Mouse (Mus musculus) heart, postnatal 10 days (tissue): ENCODE measurements around the gene Pdgfra. TPM values are rescaled to one million over a fixed set of nuclear protein-coding genes. Genes with fewer than 3 reads are reported as not detected.

ENCODE experiments used
- DNase-seq, 2 experiments: peaks; one replicate each; pipeline ENCODE4 v3.0.0; 2021
- intact Hi-C: fragments of 180-260 bp; cut with DNase I; formaldehyde crosslinking; loops from one replicate; pipeline ENCODE4 v1.15.1; 2025
- microRNA-seq, 2 experiments: library from miRNA; unstranded; fragments of <30 nt; microRNA quantifications; one replicate each; pipeline ENCODE4 v1.2.0; 2022
- total RNA-seq, 2 experiments: library from RNA; stranded (reverse); gene quantifications; 2 replicates each; pipeline ENCODE4 v1.2.3; 2021

The Pdgfra gene
- total RNA-seq, 2 experiments from 2014 or later: 43.3 to 51.1 TPM

GRCm38 (mm10) chr5:75198413-75198812 lies 46.3 kb downstream of the Pdgfra start:
- intact Hi-C loops: no loop called here
- DNase-seq: no peak

DNA sequence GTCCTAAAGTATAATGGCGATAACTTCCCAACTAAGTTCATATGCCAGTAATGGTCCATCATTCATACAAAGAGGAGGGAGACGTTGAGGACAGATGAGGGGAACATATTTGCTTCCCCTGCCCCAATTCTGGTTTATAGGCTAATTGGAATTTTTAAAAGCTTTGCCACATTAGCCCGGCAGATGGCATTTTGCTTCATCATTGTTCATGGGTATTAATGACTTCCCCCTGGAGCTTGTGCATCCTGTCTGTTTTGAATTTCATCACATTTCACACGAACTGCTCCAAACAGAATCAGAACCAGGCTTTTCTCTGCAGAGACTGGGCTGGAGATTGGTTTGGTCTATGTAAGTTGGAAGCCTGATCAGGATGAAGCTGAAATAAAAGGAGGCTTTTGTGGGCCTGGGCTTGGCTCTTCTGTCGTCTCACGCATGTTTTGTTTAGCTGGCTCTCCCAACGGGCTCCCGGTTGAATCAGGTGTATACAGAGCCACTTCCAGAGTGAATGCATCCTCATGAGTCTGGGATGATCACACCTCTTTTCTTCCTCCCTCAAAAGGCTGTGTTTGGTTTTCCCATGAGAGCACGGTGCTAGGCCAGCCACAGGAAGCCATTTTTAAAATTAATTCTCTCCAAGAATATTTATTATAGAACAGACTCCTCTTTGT lies 47.7 kb downstream of the Pdgfra start:
- intact Hi-C loops: no loop called here
- DNase-seq: no peak

DNA sequence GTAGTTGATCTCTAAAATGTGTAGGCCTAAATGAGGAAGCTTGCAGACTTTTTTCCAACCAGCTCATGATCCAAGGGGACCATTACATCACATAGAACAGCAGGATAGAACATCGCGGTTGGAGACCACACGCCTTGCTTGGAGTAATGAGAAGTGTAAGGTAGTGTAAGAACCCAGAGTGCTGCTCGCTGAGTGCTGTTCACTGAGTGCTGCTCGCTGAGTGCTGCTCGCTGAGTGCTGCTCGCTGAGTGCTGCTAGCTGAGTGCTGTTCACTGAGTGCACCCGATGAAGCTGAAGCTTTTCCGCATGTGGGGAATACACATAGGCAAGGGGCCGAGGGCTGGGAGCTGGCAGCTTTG lies 48.3 kb downstream of the Pdgfra start:
- no peak for DNase-seq
- intact Hi-C loops: no loop called here

GRCm38 (mm10) chr5:75207905-75208304 lies 55.8 kb downstream of the Pdgfra start:
- intact Hi-C loops: no loop called here
- no peak for DNase-seq

DNA sequence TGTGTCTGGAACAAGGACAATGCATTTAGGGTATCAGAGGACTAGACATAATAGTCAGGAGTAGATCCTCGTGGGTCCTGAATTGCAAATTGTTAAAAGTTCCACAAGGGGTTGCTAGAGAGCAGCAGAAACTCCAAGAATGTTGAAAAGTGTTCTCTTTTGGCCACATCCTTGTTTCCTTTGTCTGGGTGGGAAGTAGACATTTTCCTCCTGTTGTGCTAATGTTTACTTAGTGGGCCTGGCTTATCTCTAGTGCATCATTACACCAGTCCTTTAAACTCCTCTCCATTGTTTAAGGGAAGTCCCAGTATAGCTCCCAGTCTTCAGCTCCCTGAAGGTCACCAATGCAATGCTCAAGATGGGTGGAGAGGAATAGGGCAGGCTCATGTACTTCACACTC lies 57.9 kb downstream of the Pdgfra start:
- intact Hi-C loops: loop anchor here (2.0 to 10.0 kb wide), 4 partner anchors 137 to 905 kb away; no protein-coding TSS in a partner anchor
- DNase-seq: peak; percentile 31 to 57

DNA sequence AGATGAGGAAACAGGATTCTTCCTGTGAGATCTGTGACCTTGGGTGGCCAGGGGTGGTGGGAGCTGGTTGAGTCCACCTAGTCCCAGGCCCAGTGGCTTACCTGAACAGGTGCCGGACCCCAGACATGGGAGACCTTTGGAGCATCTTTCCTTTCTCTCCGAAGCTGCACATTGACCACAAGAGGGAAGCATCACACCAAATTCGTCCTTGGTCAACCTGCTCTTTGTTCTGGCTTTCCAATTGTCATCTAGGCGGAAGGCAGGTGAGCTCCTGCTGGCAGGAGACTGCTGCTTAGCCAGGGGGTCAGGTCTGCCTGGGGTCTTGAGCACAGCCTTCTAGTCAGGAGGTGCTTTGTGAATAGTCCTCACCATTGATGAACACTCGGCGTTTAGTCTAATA lies 62.4 kb downstream of the Pdgfra start:
- intact Hi-C loops: loop anchor here (5.0 to 10.0 kb wide), 3 partner anchors 133 to 900 kb away; no protein-coding TSS in a partner anchor
- DNase-seq: peak; percentile 13 to 27

- intact Hi-C loops: loop anchor here (5.0 to 10.0 kb wide), 3 partner anchors 132 to 900 kb away; no protein-coding TSS in a partner anchor
- no peak for DNase-seq
Measured at GRCm38 (mm10) chr5:75214929-75215328, 62.8 kb downstream of the Pdgfra start.

- no peak for DNase-seq
- intact Hi-C loops: loop anchor here (10.0 kb wide), 1 partner anchor 899 kb away; no protein-coding TSS in a partner anchor
Measured at GRCm38 (mm10) chr5:75215678-75216256, 63.7 kb downstream of the Pdgfra start.

DNA sequence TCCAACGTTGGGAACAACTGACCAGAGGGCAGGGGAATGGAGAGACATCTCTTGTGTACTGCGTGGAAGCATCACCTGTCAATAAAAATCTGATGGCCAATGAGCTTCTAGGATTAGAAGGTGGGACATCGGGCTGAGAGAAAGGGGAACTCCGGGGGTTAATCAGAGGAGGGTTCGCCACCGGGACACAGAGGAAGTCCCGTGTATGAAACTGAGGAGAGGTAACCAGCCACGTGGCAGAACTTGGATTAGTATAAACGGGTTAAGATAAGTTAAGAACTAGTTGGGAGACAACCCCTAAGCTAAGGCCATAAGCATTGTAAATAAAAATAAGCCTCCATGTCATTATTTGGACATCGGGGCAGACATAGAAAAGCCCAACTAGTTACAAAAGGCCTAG lies 69.5 kb downstream of the Pdgfra start:
- intact Hi-C loops: no loop called here
- no peak for DNase-seq

- intact Hi-C loops: no loop called here
- no peak for DNase-seq
Measured at GRCm38 (mm10) chr5:75222491-75223265, 70.6 kb downstream of the Pdgfra start.

GRCm38 (mm10) chr5:75238363-75238762 lies 86.3 kb downstream of the Pdgfra start:
- intact Hi-C loops: no loop called here

DNA sequence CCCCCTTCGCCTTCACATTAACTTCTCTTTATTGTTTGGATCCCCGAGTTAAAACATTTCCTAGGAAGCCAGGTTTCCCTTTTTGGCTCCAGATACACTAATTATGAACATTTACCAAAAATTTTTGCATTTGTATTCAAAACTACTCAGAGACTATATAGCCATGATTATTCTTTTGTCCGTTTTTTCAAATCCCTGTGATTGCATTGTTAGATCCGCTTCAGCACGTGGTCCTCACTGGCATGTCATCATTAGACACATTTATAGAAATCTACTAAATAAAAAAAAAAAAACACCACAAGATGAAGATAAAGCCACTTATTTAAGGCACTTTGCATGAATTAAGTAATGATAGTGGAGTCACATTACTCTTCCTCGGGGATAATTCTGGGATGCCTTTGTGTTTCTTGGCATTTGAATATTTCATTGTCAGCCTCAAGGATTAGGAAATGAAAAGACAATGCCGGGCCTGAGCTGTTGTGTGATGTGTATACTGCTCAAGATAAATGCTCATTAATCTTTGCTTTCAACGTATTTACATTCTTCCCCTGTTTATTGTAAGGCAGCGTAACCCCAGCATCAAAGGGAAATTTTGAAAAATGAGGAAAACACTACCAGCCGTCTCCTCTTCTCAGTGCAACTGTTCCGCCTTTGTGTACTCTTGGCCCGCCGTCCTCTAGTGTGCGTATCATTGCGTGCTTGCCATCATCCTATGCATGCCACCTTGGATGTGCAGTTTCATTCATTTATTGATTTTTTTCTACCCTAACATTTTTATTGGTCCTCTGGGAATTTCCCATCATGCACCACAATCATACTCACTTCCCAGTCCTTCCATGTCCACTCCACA lies 87.1 kb downstream of the Pdgfra start:
- no peak for DNase-seq
- intact Hi-C loops: no loop called here

More at GRCm38 (mm10) chr5:75238363-75238762, 86.3 kb downstream of the Pdgfra start:
- DNase-seq: peak in 1 of 2 experiments; percentile 6

- intact Hi-C loops: no loop called here
- no peak for DNase-seq
Measured at GRCm38 (mm10) chr5:75247070-75247740, 95.1 kb downstream of the Pdgfra start.

Small RNA genes lying within 50 kb of the gene (microRNA-seq; reads per million reads assigned to microRNA genes)
- gene Mir7025: 0.95 to 1.4 reads per million in 2 experiments

Other genes with a start within 250 kb of the Pdgfra start
- 10 to 100 TPM; 27.7 to 29.3 TPM for gene Chic2, start 107.5 kb upstream of the Pdgfra start, total RNA-seq
- not detected for gene Gsx2, start 76.7 kb upstream of the Pdgfra start, total RNA-seq